Mouse (Mus musculus) right cerebral cortex, adult 2 months (tissue): Measurements from ENCODE around the gene Zfp664.

ENCODE experiments used
- DNase-seq, 2 experiments: peaks; one replicate each; pipeline ENCODE4 v3.0.0; 2021 to 2022; ENCODE audit warnings: low spot score in 2 of 2

Gene Zfp664

DNA sequence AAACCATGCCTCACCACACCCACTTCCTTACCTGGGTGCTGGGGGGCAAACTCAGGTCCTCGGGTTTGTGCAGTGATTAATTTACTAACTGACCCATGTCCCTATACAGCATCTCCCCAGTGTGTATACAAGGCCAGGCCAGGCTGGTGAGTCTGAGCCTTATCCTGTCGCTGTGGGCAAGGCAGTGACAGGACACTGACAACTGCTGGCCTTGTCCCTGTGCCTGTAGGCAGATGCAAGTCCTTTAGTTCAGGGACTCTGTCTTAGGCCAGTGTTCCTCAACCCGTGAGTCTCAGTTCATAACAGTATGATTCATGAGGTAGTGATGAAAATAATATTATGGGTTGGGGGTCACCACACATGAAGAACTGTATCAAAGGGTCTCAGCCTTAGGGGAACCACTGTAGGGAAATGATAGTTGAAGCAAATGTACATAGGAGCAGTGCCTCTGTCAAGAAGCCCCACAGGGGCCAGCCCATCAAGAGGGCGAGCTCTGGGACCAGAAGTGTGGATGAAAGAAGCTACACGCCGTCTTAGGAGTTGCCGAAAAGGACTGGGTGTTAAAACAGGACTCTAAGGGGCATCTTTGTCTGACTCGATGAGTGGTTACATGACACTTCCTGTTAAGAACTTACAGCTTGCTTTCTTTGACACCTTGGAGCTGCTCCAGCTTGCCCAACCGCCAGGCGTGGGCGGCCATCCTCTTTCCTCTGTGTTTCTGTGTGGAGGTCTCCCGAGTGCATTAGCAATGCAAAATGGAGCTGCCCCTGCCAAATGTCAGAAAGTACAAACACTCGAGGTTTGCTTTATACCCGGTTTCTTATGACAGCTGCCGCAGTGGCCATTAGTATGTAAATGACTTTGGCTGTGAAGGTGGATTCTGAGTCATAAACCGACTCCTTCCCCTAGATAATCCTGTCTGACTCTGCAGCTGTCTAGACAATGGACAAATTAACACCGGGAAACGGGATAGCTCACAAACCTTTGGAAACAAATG lies 60.2 kb downstream of the Zfp664 start:
- peak; percentile 29 to 57 for DNase-seq

DNA sequence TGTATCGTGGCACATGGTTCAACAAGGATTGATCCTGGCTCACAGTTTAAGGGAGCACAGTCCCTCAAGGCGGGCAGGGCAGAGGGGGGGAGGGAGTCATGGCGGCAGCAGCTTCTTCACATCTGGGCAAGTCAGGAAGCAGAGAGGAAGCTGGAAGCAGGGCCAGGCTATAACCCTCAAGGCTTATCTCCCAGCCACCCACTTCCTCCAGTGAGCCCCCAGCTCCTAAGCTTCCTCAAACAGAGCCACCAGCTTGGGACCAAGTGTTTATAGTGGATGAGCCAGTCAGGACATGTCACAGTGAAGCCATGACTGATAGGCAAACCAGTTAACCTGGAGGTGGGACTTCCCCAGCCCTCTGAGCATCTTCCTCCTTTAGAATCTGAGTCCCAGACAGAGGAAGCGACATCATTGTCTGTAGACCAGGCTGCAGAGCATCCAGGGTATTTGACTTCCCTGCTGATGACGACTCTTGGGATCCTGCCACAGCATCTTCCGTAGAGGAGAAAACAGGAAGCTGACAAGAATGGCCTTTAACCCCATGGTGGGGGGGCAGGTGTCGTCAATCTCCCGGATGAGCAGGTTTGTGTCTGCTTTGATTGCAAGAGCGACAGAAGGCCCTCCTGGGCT lies 67.0 kb downstream of the Zfp664 start:
- DNase-seq = no peak

DNA sequence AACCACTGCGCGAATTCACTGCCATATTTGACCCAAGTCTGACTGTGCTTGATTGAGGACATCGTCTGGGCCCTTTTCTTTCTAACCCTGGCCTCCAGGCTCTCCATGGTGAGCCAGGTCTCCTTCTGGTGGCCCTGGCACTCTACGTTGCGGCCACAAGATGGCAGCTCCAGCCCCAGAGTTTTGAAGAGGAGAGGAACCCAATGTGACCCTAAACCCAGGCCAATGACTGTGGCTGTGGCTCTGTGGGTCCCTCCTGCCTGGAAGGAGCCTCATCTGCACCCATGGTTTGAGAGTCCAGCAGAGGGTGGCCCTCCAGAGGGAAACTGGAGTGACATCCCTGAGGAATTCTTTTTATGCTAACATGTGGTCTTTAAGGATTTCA lies 67.6 kb downstream of the Zfp664 start:
- DNase-seq = peak; percentile 35 to 36

DNA sequence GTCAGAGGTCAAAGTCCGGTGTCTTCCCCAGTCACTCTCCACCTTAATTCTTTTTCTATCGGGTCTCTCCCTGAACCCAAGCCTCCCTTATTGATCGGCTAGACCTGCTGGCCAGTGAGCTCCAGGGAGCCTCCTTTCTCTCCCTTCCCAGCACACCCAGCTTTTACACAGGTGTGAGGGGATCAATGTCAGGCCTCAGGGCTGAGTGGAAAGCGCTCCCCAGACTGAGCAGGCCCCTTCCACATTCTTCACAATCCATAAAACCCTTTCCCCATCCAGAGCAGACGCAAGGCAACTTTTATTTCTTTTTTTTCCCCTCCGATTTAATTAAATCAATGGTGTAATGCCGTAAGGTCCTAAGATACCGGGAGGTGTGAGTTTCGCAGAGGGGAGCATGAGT lies 68.1 kb downstream of the Zfp664 start:
- no peak for DNase-seq

DNA sequence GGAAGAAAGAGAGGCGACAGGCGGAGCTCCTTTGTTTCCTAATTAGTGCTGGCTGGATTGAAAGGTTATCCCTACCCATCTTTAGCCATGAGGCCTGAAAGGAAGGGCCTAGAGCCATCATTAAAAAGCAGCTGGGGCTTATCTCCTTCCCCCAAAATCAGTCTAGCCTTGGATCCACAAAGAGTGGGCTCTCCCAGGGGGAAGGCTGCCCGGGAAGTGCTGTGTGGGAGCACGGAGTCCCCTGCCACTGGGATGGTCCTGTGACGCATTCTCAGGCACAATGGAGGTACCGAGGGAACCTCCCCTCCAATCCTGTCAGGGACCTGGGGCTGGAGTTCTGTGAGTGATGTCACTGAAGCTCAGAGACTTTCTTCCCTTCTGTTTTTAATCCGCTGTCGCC lies 68.6 kb downstream of the Zfp664 start:
- no peak for DNase-seq

DNA sequence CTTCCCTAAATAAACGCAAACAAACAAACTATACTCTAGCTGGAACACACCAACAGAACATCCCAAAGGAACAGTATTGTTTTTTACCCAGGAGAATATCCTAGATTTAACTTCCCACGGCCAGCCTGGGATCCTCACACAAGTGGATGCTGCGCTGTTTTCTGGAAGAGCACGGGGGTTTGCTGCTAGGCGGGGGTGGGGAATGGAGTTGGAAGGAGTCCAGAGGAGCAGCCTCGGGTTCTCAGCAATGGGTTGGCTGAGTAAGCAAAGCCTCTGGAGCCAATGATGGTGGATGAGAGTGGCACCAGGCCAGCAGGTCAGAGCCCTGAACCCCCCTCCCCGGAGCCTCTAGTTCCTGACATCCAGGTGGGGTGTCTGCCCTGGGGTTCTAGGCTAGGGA lies 72.1 kb downstream of the Zfp664 start:
- peak; percentile 42 to 60 for DNase-seq

DNA sequence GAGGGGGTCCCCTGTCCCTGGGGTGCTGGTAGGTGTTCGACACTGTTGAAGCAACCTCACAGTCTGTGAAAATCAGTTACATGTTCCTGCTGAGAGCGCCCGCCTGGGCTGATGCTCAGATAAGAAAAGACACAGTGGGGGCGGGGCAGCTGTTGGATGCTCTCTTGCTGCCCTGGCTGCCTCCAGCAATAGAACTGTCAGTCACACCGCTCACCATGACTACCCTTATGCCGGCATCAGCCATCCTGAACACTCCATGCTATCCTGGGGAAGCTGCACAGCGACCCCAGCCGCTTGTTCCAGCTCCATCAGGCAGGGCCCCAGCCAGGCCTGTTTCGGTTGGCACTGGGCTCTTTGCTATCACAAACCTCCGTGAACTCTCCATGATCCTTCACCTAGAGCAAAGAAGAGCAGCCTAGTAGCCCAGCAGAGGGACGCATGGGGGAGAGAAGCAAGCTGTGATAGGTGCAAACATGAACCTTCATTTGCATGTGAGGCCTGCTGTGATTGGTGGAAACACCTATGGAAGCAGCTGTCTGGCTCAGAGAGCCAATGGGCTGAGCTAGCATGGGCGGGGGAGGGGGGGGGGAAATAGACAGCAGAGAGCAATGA lies 80.8 kb downstream of the Zfp664 start:
- no peak for DNase-seq

DNA sequence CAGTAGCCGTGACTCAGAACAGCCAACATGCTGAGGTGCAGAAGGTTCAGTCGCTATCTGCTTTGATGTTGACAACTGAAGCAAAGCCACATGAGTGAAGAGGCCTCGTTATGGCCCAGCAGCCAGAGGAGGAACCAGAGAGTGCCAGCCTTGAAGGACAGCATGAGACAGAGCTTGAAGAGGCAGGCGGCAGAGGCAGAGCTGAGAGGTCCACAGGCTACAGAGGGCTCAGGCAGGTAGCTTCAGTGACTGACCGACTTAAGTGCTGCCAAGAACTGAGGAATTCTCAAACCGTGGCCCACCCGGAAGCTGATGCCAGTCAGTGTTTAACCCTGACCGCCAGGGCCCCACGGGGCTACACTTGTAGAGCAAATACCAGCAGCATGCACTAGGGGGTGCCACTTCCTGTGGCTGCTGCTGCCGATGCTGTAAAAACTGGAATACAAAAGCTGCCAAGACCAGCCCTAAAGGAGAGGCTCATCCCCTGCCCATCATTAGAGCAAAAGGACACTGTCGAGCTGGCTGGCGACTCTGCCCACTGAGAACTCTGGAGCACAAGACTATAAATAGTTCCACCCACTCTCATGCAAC lies 81.4 kb downstream of the Zfp664 start:
- DNase-seq = peak; percentile 54 to 63

DNA sequence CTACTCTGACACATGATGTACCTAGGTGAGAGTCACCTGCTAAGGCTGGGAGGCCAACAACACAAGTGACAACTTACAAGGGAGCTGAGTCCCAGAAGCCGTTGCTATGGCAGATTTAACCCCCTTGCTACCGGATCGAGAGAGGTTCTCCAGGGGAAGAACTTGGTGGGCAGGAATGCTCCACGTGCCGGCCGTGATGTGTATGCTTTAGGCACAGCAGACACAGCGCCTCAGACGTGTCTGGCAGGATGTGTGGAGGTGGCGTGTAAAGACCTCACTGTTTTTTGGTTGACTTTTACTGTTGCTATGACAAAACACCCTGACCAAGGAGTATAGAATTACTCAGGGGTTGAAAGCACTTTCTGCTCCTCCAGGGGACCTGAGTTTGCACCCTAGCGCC lies 81.9 kb downstream of the Zfp664 start:
- DNase-seq = peak in 1 of 2 experiments; percentile 22

DNA sequence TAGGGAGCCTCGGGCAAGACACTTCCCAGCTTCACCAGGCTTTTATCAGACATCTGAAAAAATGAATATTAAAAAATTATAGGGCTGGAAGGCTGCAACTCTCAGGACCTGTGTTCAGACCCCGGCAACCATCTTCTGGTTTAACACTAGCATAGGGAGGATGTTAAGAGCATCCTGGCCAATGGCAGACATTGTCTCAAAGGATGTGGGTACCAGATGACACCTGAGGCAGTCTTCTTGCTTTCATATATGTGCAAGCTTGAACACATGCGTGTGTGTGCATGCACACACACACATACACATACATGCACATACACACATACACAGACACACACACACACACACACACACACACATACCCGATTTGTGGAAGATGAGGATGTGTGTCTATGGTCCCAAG lies 82.6 kb downstream of the Zfp664 start:
- no peak for DNase-seq

DNA sequence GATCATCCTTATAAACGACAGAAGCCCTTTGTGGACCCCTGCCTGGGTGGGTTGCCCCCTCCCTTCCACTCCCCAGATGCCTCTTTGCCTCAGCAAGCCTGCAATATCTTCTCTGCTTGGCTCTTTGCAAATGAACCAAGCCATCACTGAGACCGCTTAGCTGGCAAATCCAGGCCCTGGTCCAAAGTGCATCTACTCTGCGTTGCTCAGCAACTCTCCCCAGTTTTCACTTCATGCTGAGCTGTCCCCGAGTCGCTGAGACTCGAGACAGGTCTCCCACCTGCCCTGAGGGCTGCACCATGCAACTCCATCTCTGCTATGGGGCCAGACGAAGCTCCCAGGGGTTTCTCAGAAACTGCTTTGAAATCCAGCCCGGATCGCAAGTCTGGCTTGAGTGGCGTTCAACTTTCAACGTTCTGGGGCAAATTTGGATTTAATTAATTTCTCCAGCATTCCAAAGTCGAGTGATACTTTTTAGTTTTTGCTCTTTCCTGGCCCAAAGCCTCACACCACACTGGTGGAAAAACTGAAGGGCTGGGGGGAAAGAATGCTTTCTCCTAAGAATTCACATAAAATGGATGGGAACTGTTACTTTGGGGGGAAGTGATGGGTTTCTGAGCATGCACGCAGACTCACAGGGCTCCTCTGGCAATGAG lies 88.3 kb downstream of the Zfp664 start:
- no peak for DNase-seq

DNA sequence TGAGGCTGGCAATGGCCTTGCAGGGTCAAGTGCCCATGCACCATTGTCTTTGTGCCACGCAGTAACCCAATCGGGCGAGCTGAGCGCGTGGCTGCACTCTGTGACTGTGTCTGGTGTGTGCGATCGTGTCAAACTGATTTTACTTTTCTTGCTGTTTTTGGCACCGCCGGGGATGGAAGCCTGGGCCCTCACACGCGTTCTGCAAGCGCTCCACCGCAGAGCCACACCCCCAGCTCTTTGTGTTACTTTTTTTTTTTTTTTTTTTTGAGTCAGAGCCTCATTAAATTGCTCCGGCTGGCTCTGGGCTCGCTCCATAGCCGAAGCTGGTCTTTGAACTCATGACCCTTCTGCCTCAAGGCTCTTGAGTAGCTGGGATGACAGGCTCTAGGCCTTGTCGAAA lies 88.8 kb downstream of the Zfp664 start:
- DNase-seq = no peak
